Mouse (Mus musculus) layer of hippocampus, postnatal 25 days (tissue): Measurements from ENCODE around the gene Samd15. TPM values are rescaled to one million over a fixed set of nuclear protein-coding genes. Genes with fewer than 3 reads are reported as not detected.

Source experiments
- DNase-seq, 2 experiments: peaks; one replicate each; pipeline ENCODE4 v3.0.0; 2022; ENCODE audit warnings: mixed read lengths in 2 of 2, low spot score in 1 of 2; ENCODE audit errors: extremely low spot score in 1 of 2
- total RNA-seq, 2 experiments: library from RNA; stranded (reverse); gene quantifications; 2 replicates each; pipeline ENCODE4 v1.2.3; 2021

The Samd15 gene
- total RNA-seq, 2 experiments from 2014 or later = 2.2 to 3.9 TPM

- DNase-seq = no peak
These were observed 27.3 kb downstream of the Samd15 start for GRCm38 (mm10) chr12:87226801-87227200.

GRCm38 (mm10) chr12:87229633-87230032 is 30.1 kb downstream of the Samd15 start:
- DNase-seq = no peak

- DNase-seq = no peak
These were observed 30.9 kb downstream of the Samd15 start for GRCm38 (mm10) chr12:87230379-87230895.

- no peak for DNase-seq
These were observed 37.5 kb downstream of the Samd15 start for GRCm38 (mm10) chr12:87236882-87237483.

GRCm38 (mm10) chr12:87238632-87239031 is 39.1 kb downstream of the Samd15 start, which contains the start of gene Noxred1:
TSS of gene Noxred1 (minus strand) at chr12:87238732.
- no peak for DNase-seq

- no peak for DNase-seq
These were observed 50.6 kb downstream of the Samd15 start for GRCm38 (mm10) chr12:87250161-87250560.

GRCm38 (mm10) chr12:87253878-87254277 is 54.4 kb downstream of the Samd15 start:
- DNase-seq = no peak

- DNase-seq = no peak
These were observed 57.1 kb downstream of the Samd15 start for GRCm38 (mm10) chr12:87256629-87257028.

GRCm38 (mm10) chr12:87260562-87260961 is 61.0 kb downstream of the Samd15 start:
- no peak for DNase-seq

Other genes with a start within 250 kb of the Samd15 start
- gene Zdhhc22, start 209.3 kb upstream of the Samd15 start, total RNA-seq = 10 to 100 TPM; 10.3 to 10.9 TPM
- gene Tmem63c, start 178.4 kb upstream of the Samd15 start, total RNA-seq = 10 to 100 TPM; 32.4 to 35.6 TPM
- 1 to 10 TPM; 2.0 to 2.2 TPM for gene Ngb, start 97.2 kb upstream of the Samd15 start, total RNA-seq
- 10 to 100 TPM; 45.3 to 47.7 TPM for gene Gstz1, start 52.6 kb upstream of the Samd15 start, total RNA-seq
- gene Pomt2, start 51.8 kb upstream of the Samd15 start, total RNA-seq = 10 to 100 TPM; 17.5 to 19.2 TPM
- gene Tmed8, start 731 bp downstream of the Samd15 start, total RNA-seq = 10 to 100 TPM; 27.6 to 28.9 TPM
- gene Noxred1, start 39.0 kb downstream of the Samd15 start, total RNA-seq = 1 to 10 TPM; 1.6 to 1.7 TPM
- 10 to 100 TPM; 53.9 to 59.5 TPM for gene Vipas39, start 66.5 kb downstream of the Samd15 start, total RNA-seq
- 100 to 1,000 TPM; 167 to 194 TPM for gene Ahsa1, start 66.8 kb downstream of the Samd15 start, total RNA-seq
- gene Ism2, start 100.0 kb downstream of the Samd15 start, total RNA-seq = under 1 TPM; 0.25 to 0.70 TPM
- gene Sptlc2, start 188.6 kb downstream of the Samd15 start, total RNA-seq = 10 to 100 TPM; 30.8 to 41.6 TPM
- 100 to 1,000 TPM in 1 of 2 experiments, 10 to 100 TPM in 1; 98.9 to 101 TPM for gene Slirp, start 244.2 kb downstream of the Samd15 start, total RNA-seq
- gene Alkbh1, start 244.3 kb downstream of the Samd15 start, total RNA-seq = 10 to 100 TPM; 17.3 to 20.9 TPM